ENCODE assay signal across 9 mouse cellular contexts in the genomic region with DNA sequence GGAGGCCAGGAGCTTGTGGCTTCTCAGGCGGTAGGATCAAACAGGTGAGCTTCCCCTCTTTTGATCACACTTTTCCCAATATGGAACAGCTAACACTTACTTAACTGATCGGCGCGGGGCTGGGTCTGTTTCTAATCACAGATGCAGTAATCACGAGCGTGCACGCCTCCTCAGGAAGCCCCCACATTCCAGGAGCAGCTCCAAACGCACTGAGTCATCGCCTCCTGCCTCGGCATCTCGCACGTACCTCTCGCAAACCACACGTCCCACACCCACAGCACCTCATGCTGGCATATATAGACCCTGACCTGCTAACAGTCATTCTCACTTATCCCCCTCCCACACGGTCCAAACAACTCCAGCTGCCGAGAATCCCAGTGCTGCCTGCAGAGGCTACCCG. TPM values are rescaled to one million over a fixed set of nuclear protein-coding genes. Genes with fewer than 3 reads are reported as not detected.
DNase-seq lines count a peak whose midpoint lies in the region; ATAC-seq and TF ChIP-seq lines count a peak whose summit lies in the region.
"Had no signal": no experiment of that assay in that cellular context is flagged by ENCODE, and none has a peak within 500 bp of the region (broad histone marks: within the 10 kb centered on the region; RNA-seq: fewer than 3 reads in every experiment).

No protein-coding gene starts in this region.

- no peaks in the 10 kb centered on the region for H3K79me2 ChIP-seq in MEL (ENCODE audit: control insufficient read depth, insufficient read depth, low read length, poor library complexity)

- no peak overlapping the region for H3K4me3 ChIP-seq in MEL (ENCODE audit: control insufficient read depth in 1 of 2, insufficient read depth in 1 of 2, low read depth in 2 of 2, low read length in 2 of 2)
- no peak overlapping the region for H3K4me3 ChIP-seq in heart, embryonic 16.5 days (ENCODE audit: low read length)
- no peak overlapping the region for H3K4me3 ChIP-seq in forebrain, embryonic 15.5 days
- H3K4me3 ChIP-seq: hindbrain, embryonic 15.5 days had no signal

- ATAC-seq in heart, embryonic 16.5 days (replicated peaks; ENCODE audit: extremely low read depth, insufficient read depth, low FRiP score): peak; percentile 86
- ATAC-seq in megakaryocyte-erythroid progenitor cell, adult 5-6 weeks (replicated peaks; ENCODE audit: low FRiP score, low TSS enrichment, poor library complexity, severe bottlenecking): no peak
- no peak for ATAC-seq in forebrain, embryonic 15.5 days (replicated peaks)

- H3K4me2 ChIP-seq in heart, embryonic 16.5 days (ENCODE audit: low read depth, low read length): peak overlapping the region; percentile 44; the same call in 1 of the 2 replicates
- no peak overlapping the region for H3K4me2 ChIP-seq in forebrain, embryonic 15.5 days (replicated peaks)
- H3K4me2 ChIP-seq: hindbrain, embryonic 15.5 days had no signal

- intact Hi-C loops in left cerebral cortex, postnatal 36 days (cut with DNase I): loop anchor here (1.0 to 5.0 kb wide), 3 partner anchors 16 to 50 kb away; no protein-coding TSS in a partner anchor

- WGBS in heart, embryonic 16.5 days: 8% methylated on average over 17 of the region's 17 CpGs
- WGBS in forebrain, embryonic 15.5 days: 72% methylated on average over 17 of the region's 17 CpGs

- no peaks in the 10 kb centered on the region for H3K9me3 ChIP-seq in MEL (replicated peaks; ENCODE audit: insufficient read depth, low read length)
- H3K9me3 ChIP-seq in heart, embryonic 16.5 days (replicated peaks; ENCODE audit: control insufficient read depth, low read length): no peaks in the 10 kb centered on the region
- no peaks in the 10 kb centered on the region for H3K9me3 ChIP-seq in forebrain, embryonic 15.5 days
- H3K9me3 ChIP-seq: hindbrain, embryonic 15.5 days had no signal

- TF ChIP-seq EP300 in MEL (IDR thresholded peaks at IDR 0.05; ENCODE audit: low read depth in 1 of 2, low read length in 2 of 2): peak in 1 of 2 experiments; percentile 13; a peak in 1 of 4 replicates

- H3K4me1 ChIP-seq in MEL (ENCODE audit: control insufficient read depth in 1 of 2, insufficient read depth in 2 of 2, low read length in 2 of 2): peaks cover 5 to 20% of the 10 kb centered on the region in 2 experiments
- H3K4me1 ChIP-seq in heart, embryonic 16.5 days (ENCODE audit: control insufficient read depth, insufficient read depth, low read length): peaks cover 15% of the 10 kb centered on the region
- no peaks in the 10 kb centered on the region for H3K4me1 ChIP-seq in forebrain, embryonic 15.5 days
- H3K4me1 ChIP-seq: hindbrain, embryonic 15.5 days had no signal

- H3K27me3 ChIP-seq in MEL (ENCODE audit: control insufficient read depth in 1 of 2, insufficient read depth in 2 of 2, low read length in 2 of 2): no peaks in the 10 kb centered on the region; a peak in 1 of 4 replicates
- no peaks in the 10 kb centered on the region for H3K27me3 ChIP-seq in heart, embryonic 16.5 days (ENCODE audit: control insufficient read depth, insufficient read depth, low read length)
- H3K27me3 ChIP-seq in forebrain, embryonic 15.5 days: no peaks in the 10 kb centered on the region
- H3K27me3 ChIP-seq: hindbrain, embryonic 15.5 days had no signal

- TF ChIP-seq RAD21 in MEL (IDR thresholded peaks at IDR 0.05; ENCODE audit: low read depth, low read length): no peak

- no peak overlapping the region for H3K9ac ChIP-seq in MEL (ENCODE audit: control insufficient read depth, low read depth, low read length, poor library complexity, severe bottlenecking)
- peak overlapping the region; percentile 25; the same call in 1 of the 2 replicates for H3K9ac ChIP-seq in heart, embryonic 16.5 days (ENCODE audit: low read length)
- no peak overlapping the region for H3K9ac ChIP-seq in forebrain, embryonic 15.5 days (replicated peaks)
- H3K9ac ChIP-seq: hindbrain, embryonic 15.5 days had no signal

- H3K27ac ChIP-seq in MEL (ENCODE audit: control insufficient read depth, low read depth, low read length): no peak overlapping the region
- peak overlapping the region; percentile 66 for H3K27ac ChIP-seq in heart, embryonic 16.5 days (ENCODE audit: low read length)
- no peak overlapping the region for H3K27ac ChIP-seq in forebrain, embryonic 15.5 days (replicated peaks)
- H3K27ac ChIP-seq: hindbrain, embryonic 15.5 days had no signal

- TF ChIP-seq POLR2A in MEL (IDR thresholded peaks at IDR 0.05; ENCODE audit: control insufficient read depth in 1 of 2, insufficient read depth in 1 of 2, low read depth in 1 of 2, low read length in 2 of 2, poor library complexity in 1 of 2): no peak

- H3K36me3 ChIP-seq in MEL (ENCODE audit: control insufficient read depth in 1 of 2, insufficient read depth in 2 of 2, low read length in 2 of 2): peaks cover 0 to 4% of the 10 kb centered on the region in 2 experiments; a peak in 2 of 4 replicates
- H3K36me3 ChIP-seq in heart, embryonic 16.5 days (ENCODE audit: control insufficient read depth, insufficient read depth): no peaks in the 10 kb centered on the region
- H3K36me3 ChIP-seq in forebrain, embryonic 15.5 days: peaks cover 15% of the 10 kb centered on the region

- peak; percentile 32 for DNase-seq in 416B (ENCODE audit: low read depth)
- peak; percentile 44 for DNase-seq in MEL (ENCODE audit: low read depth, low spot score)
- peak; percentile 91 to 92 for DNase-seq in left cerebral cortex, postnatal 36 days (ENCODE audit: low spot score in 2 of 2)
- no peak for DNase-seq in thymus, postnatal 25 days
- DNase-seq in ovary, postnatal 14 days (ENCODE audit: low spot score): no peak

- TF ChIP-seq CTCF in MEL (IDR thresholded peaks at IDR 0.05 in 2 of 3, conservative IDR thresholded peaks at IDR 0.05 in 1 of 3; ENCODE audit: control insufficient read depth in 1 of 3, insufficient read depth in 1 of 3, low read depth in 2 of 3, low read length in 3 of 3, poor library complexity in 1 of 3, severe bottlenecking in 1 of 3): no peak

TF ChIP-seq in MEL, 35 proteins besides CTCF, POLR2A, EP300 and RAD21:
- TF ChIP-seq MAX (IDR thresholded peaks at IDR 0.05; ENCODE audit: low read length) (0 out of 2 replicates have a peak, but pooled peaks have one; percentile 2), KAT2A (conservative IDR thresholded peaks at IDR 0.05; ENCODE audit: low read depth, low read length) (no peak)

RNA-seq across cellular contexts. Expression of gene Apeh, which starts 43.1 kb away (rescaled TPM):
- 57.5 and 76.1 TPM in 2 replicates for total RNA-seq in MEL (2012; rRNA removed)
- 10 to 100 TPM in 1 of 2 experiments, not detected in 1; 69.0 TPM for polyA plus RNA-seq in MEL (2012; ENCODE audit: insufficient read depth in 1 of 2, insufficient read length in 2 of 2, low read depth in 1 of 2, low replicate concordance in 2 of 2, missing spikeins in 1 of 2)
- 54.5 and 57.0 TPM in 2 replicates for polyA plus RNA-seq in heart, embryonic 16.5 days (2015; fragmentation: Nextera tagmentation; extraction: Ambion mirVana)
- 10 to 100 TPM; 23.9 to 39.4 TPM for total RNA-seq in left cerebral cortex, postnatal 36 days (2021)
- total RNA-seq in megakaryocyte-erythroid progenitor cell, adult 5-6 weeks (2014; fragmentation: Nextera tagmentation): 162 and 202 TPM in 2 replicates
- 119 and 214 TPM in 2 replicates for total RNA-seq in megakaryocyte-erythroid progenitor cell, adult 5-6 weeks (2017)
- 42.3 and 50.5 TPM in 2 replicates for polyA plus RNA-seq in forebrain, embryonic 15.5 days (2015; fragmentation: Nextera tagmentation; extraction: Ambion mirVana)

RNA-seq across cellular contexts. Expression of gene Bsn, which starts 52.7 kb away (rescaled TPM):
- 2.7 and 3.5 TPM in 2 replicates for total RNA-seq in MEL (2012; rRNA removed)
- polyA plus RNA-seq in MEL (2012; ENCODE audit: insufficient read depth in 1 of 2, insufficient read length in 2 of 2, low read depth in 1 of 2, low replicate concordance in 2 of 2, missing spikeins in 1 of 2): 1 to 10 TPM in 1 of 2 experiments, not detected in 1; 5.6 TPM
- polyA plus RNA-seq in heart, embryonic 16.5 days (2015; fragmentation: Nextera tagmentation; extraction: Ambion mirVana): 0.34 and 0.81 TPM in 2 replicates
- total RNA-seq in left cerebral cortex, postnatal 36 days (2021): 100 to 1,000 TPM; 269 to 307 TPM
- 5.5 and 7.4 TPM in 2 replicates for total RNA-seq in megakaryocyte-erythroid progenitor cell, adult 5-6 weeks (2014; fragmentation: Nextera tagmentation)
- 2.3 and 2.9 TPM in 2 replicates for total RNA-seq in megakaryocyte-erythroid progenitor cell, adult 5-6 weeks (2017)
- polyA plus RNA-seq in forebrain, embryonic 15.5 days (2015; fragmentation: Nextera tagmentation; extraction: Ambion mirVana): 7.3 and 7.9 TPM in 2 replicates

RNA-seq across cellular contexts. Expression of gene Rnf123, which starts 54.4 kb away (rescaled TPM):
- total RNA-seq in MEL (2012; rRNA removed): 24.9 and 28.5 TPM in 2 replicates
- 10 to 100 TPM in 1 of 2 experiments, not detected in 1; 74.8 TPM for polyA plus RNA-seq in MEL (2012; ENCODE audit: insufficient read depth in 1 of 2, insufficient read length in 2 of 2, low read depth in 1 of 2, low replicate concordance in 2 of 2, missing spikeins in 1 of 2)
- polyA plus RNA-seq in heart, embryonic 16.5 days (2015; fragmentation: Nextera tagmentation; extraction: Ambion mirVana): 31.3 and 34.7 TPM in 2 replicates
- 100 to 1,000 TPM in 1 of 2 experiments, 10 to 100 TPM in 1; 77.6 to 107 TPM for total RNA-seq in left cerebral cortex, postnatal 36 days (2021)
- total RNA-seq in megakaryocyte-erythroid progenitor cell, adult 5-6 weeks (2014; fragmentation: Nextera tagmentation): 140 and 141 TPM in 2 replicates
- total RNA-seq in megakaryocyte-erythroid progenitor cell, adult 5-6 weeks (2017): 41.2 and 65.5 TPM in 2 replicates
- polyA plus RNA-seq in forebrain, embryonic 15.5 days (2015; fragmentation: Nextera tagmentation; extraction: Ambion mirVana): 45.4 and 49.0 TPM in 2 replicates

RNA-seq across cellular contexts. Expression of gene Mst1, which starts 57.3 kb away (rescaled TPM):
- 1.6 and 4.6 TPM in 2 replicates for total RNA-seq in MEL (2012; rRNA removed)
- polyA plus RNA-seq in MEL (2012; ENCODE audit: insufficient read depth in 1 of 2, insufficient read length in 2 of 2, low read depth in 1 of 2, low replicate concordance in 2 of 2, missing spikeins in 1 of 2): 1 to 10 TPM in 1 of 2 experiments, not detected in 1; 10.0 TPM
- polyA plus RNA-seq in heart, embryonic 16.5 days (2015; fragmentation: Nextera tagmentation; extraction: Ambion mirVana): 0.44 and 0.53 TPM in 2 replicates
- not detected for total RNA-seq in left cerebral cortex, postnatal 36 days (2021)
- not detected in 2 replicates for total RNA-seq in megakaryocyte-erythroid progenitor cell, adult 5-6 weeks (2014; fragmentation: Nextera tagmentation)
- 0.30 TPM in 1 of 2 replicates, not detected in the other for total RNA-seq in megakaryocyte-erythroid progenitor cell, adult 5-6 weeks (2017)
- 0.37 TPM in 1 of 2 replicates, not detected in the other for polyA plus RNA-seq in forebrain, embryonic 15.5 days (2015; fragmentation: Nextera tagmentation; extraction: Ambion mirVana)

Comparison
In these comparisons a context has a peak if more than half of its experiments do, and no peak if none do; other contexts are left out.
1. DNase-seq: peak in 416B (single experiment), MEL (single experiment) and left cerebral cortex, postnatal 36 days (2 of 2); none in thymus, postnatal 25 days (single experiment) and ovary, postnatal 14 days (single experiment).
2. RNA of gene Bsn, which starts 52.7 kb away (total RNA-seq): 269 to 307 TPM in left cerebral cortex, postnatal 36 days; 2.3 to 7.4 TPM in megakaryocyte-erythroid progenitor cell, adult 5-6 weeks and 2.7 to 3.5 TPM in MEL; every median in the first group is over 10 times any median in the second.